Mouse (Mus musculus): Measurements from ENCODE around the gene Palm. TPM values are rescaled to one million over a fixed set of nuclear protein-coding genes. Genes with fewer than 3 reads are reported as not detected.

The Palm gene
- polyA plus RNA-seq, 1 experiment from 2014 or later = 66.6 TPM

DNA sequence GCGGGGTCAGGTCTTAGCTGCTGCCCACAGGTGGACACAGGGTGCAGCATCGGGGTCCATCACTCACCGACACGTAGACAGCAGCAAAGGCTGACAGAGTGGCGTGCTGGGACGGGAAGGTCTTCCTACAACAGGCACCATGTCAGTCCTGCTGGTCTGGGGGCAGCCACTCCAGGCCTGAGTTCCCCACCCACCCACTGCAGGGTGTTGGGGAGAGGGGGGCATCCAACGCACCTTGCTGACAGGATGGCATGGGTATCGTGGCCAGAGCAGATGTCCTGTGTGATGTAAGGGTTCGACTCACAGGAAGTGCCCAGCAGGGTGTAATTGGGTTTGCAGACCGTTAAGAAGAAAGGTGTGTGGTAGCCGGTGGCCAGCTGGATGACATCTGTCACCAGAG is 73.2 kb downstream of the Palm start:
- H3K4me2 ChIP-seq = no peak overlapping the region
- no peak overlapping the region for H3K4me3 ChIP-seq (ENCODE audit: low read depth, low read length)
- 78% methylated on average over 11 of the region's 11 CpGs for WGBS (ENCODE audit: insufficient replicate concordance)
- peaks cover 17% of the 10 kb centered on the region for H3K36me3 ChIP-seq (ENCODE audit: control insufficient read depth, insufficient read depth, low read length)
- ATAC-seq (replicated peaks; ENCODE audit: insufficient number of reproducible peaks, low FRiP score, low TSS enrichment) = no peak
- H3K27me3 ChIP-seq (ENCODE audit: control insufficient read depth, insufficient read depth, low read length) = no peaks in the 10 kb centered on the region
- no peak overlapping the region for H3K9ac ChIP-seq (ENCODE audit: low read depth, low read length)
- H3K27ac ChIP-seq (ENCODE audit: low read depth, low read length) = no peak overlapping the region
- H3K4me1 ChIP-seq (ENCODE audit: control insufficient read depth, insufficient read depth, low read length) = no peaks in the 10 kb centered on the region
- no peaks in the 10 kb centered on the region for H3K9me3 ChIP-seq (replicated peaks; ENCODE audit: control insufficient read depth, low read length)

Small RNA genes within 50 kb of the gene (microRNA-seq; reads per million reads assigned to microRNA genes)
- gene Mir6910 (ENCODE audit: borderline number of aligned reads) = 0.75 reads per million, percentile 6 among the genes with 10 or more reads in this experiment

Other genes starting within 250 kb of the Palm start
- gene Mier2, start 238.4 kb upstream of the Palm start, polyA plus RNA-seq (2014; fragmentation: Nextera tagmentation; extraction: Ambion mirVana) = 26.5 and 29.3 TPM in 2 replicates
- gene Theg, start 206.2 kb upstream of the Palm start, polyA plus RNA-seq (2014; fragmentation: Nextera tagmentation; extraction: Ambion mirVana) = not detected in 2 replicates
- not detected in 2 replicates for gene C2cd4c, start 179.5 kb upstream of the Palm start, polyA plus RNA-seq (2014; fragmentation: Nextera tagmentation; extraction: Ambion mirVana)
- gene Shc2, start 155.7 kb upstream of the Palm start, polyA plus RNA-seq (2014; fragmentation: Nextera tagmentation; extraction: Ambion mirVana) = 1.3 and 2.6 TPM in 2 replicates
- gene Odf3l2, start 147.8 kb upstream of the Palm start, polyA plus RNA-seq (2014; fragmentation: Nextera tagmentation; extraction: Ambion mirVana) = not detected in 2 replicates
- gene Madcam1, start 129.0 kb upstream of the Palm start, polyA plus RNA-seq (2014; fragmentation: Nextera tagmentation; extraction: Ambion mirVana) = 1.1 and 1.5 TPM in 2 replicates
- gene Tpgs1, start 124.2 kb upstream of the Palm start, polyA plus RNA-seq (2014; fragmentation: Nextera tagmentation; extraction: Ambion mirVana) = 47.4 and 48.6 TPM in 2 replicates
- 159 and 164 TPM in 2 replicates for gene Cdc34, start 111.4 kb upstream of the Palm start, polyA plus RNA-seq (2014; fragmentation: Nextera tagmentation; extraction: Ambion mirVana)
- gene Gzmm, start 104.6 kb upstream of the Palm start, polyA plus RNA-seq (2014; fragmentation: Nextera tagmentation; extraction: Ambion mirVana) = 0.40 and 1.0 TPM in 2 replicates
- gene Bsg, start 89.1 kb upstream of the Palm start, polyA plus RNA-seq (2014; fragmentation: Nextera tagmentation; extraction: Ambion mirVana) = 1,233 and 1,252 TPM in 2 replicates
- gene Hcn2, start 76.9 kb upstream of the Palm start, polyA plus RNA-seq (2014; fragmentation: Nextera tagmentation; extraction: Ambion mirVana) = 0.13 and 0.14 TPM in 2 replicates
- 22.7 and 23.6 TPM in 2 replicates for gene Polrmt, start 47.0 kb upstream of the Palm start, polyA plus RNA-seq (2014; fragmentation: Nextera tagmentation; extraction: Ambion mirVana)
- gene Fgf22, start 38.5 kb upstream of the Palm start, polyA plus RNA-seq (2014; fragmentation: Nextera tagmentation; extraction: Ambion mirVana) = 0.26 TPM in 1 of 2 replicates, not detected in the other
- 63.1 and 69.0 TPM in 2 replicates for gene Rnf126, start 26.6 kb upstream of the Palm start, polyA plus RNA-seq (2014; fragmentation: Nextera tagmentation; extraction: Ambion mirVana)
- gene Fstl3, start 16.3 kb upstream of the Palm start, polyA plus RNA-seq (2014; fragmentation: Nextera tagmentation; extraction: Ambion mirVana) = 11.4 TPM in 2 replicates
- gene Prss57, start 2.6 kb upstream of the Palm start, polyA plus RNA-seq (2014; fragmentation: Nextera tagmentation; extraction: Ambion mirVana) = not detected in 2 replicates
- 0.63 and 0.89 TPM in 2 replicates for gene Misp, start 27.4 kb downstream of the Palm start, polyA plus RNA-seq (2014; fragmentation: Nextera tagmentation; extraction: Ambion mirVana)
- gene Ptbp1, start 60.9 kb downstream of the Palm start, polyA plus RNA-seq (2014; fragmentation: Nextera tagmentation; extraction: Ambion mirVana) = 112 TPM in 2 replicates
- gene Prtn3, start 80.9 kb downstream of the Palm start, polyA plus RNA-seq (2014; fragmentation: Nextera tagmentation; extraction: Ambion mirVana) = 2.5 and 3.9 TPM in 2 replicates
- gene Plppr3, start 81.1 kb downstream of the Palm start, polyA plus RNA-seq (2014; fragmentation: Nextera tagmentation; extraction: Ambion mirVana) = 14.1 and 14.3 TPM in 2 replicates
- gene Elane, start 92.7 kb downstream of the Palm start, polyA plus RNA-seq (2014; fragmentation: Nextera tagmentation; extraction: Ambion mirVana) = 0.31 and 0.49 TPM in 2 replicates
- gene Cfd, start 97.3 kb downstream of the Palm start, polyA plus RNA-seq (2014; fragmentation: Nextera tagmentation; extraction: Ambion mirVana) = not detected in 2 replicates
- 30.9 and 32.0 TPM in 2 replicates for gene Med16, start 115.4 kb downstream of the Palm start, polyA plus RNA-seq (2014; fragmentation: Nextera tagmentation; extraction: Ambion mirVana)
- 8.1 TPM in 1 of 2 replicates, not detected in the other for gene Gm26602, start 117.3 kb downstream of the Palm start, polyA plus RNA-seq (2014; fragmentation: Nextera tagmentation; extraction: Ambion mirVana)
- 0.15 and 0.31 TPM in 2 replicates for gene Kiss1r, start 123.4 kb downstream of the Palm start, polyA plus RNA-seq (2014; fragmentation: Nextera tagmentation; extraction: Ambion mirVana)
- 87.6 and 89.2 TPM in 2 replicates for gene R3hdm4, start 127.6 kb downstream of the Palm start, polyA plus RNA-seq (2014; fragmentation: Nextera tagmentation; extraction: Ambion mirVana)
- gene Arid3a, start 133.5 kb downstream of the Palm start, polyA plus RNA-seq (2014; fragmentation: Nextera tagmentation; extraction: Ambion mirVana) = 4.3 and 12.7 TPM in 2 replicates
- 89.8 and 97.6 TPM in 2 replicates for gene Wdr18, start 166.6 kb downstream of the Palm start, polyA plus RNA-seq (2014; fragmentation: Nextera tagmentation; extraction: Ambion mirVana)
- gene Grin3b, start 177.1 kb downstream of the Palm start, polyA plus RNA-seq (2014; fragmentation: Nextera tagmentation; extraction: Ambion mirVana) = 0.19 and 0.20 TPM in 2 replicates
- 12.8 and 15.6 TPM in 2 replicates for gene Tmem259, start 190.8 kb downstream of the Palm start, polyA plus RNA-seq (2014; fragmentation: Nextera tagmentation; extraction: Ambion mirVana)
- 405 and 420 TPM in 2 replicates for gene Cnn2, start 195.0 kb downstream of the Palm start, polyA plus RNA-seq (2014; fragmentation: Nextera tagmentation; extraction: Ambion mirVana)
- gene Abca7, start 202.9 kb downstream of the Palm start, polyA plus RNA-seq (2014; fragmentation: Nextera tagmentation; extraction: Ambion mirVana) = 2.1 and 2.8 TPM in 2 replicates
- gene Arhgap45, start 223.1 kb downstream of the Palm start, polyA plus RNA-seq (2014; fragmentation: Nextera tagmentation; extraction: Ambion mirVana) = 6.2 and 7.5 TPM in 2 replicates
- gene Polr2e, start 246.2 kb downstream of the Palm start, polyA plus RNA-seq (2014; fragmentation: Nextera tagmentation; extraction: Ambion mirVana) = 160 and 182 TPM in 2 replicates

All from heart, embryonic 11.5 days (tissue).